Mouse (Mus musculus): Measurements from ENCODE around the gene Utp11.

Gene Utp11

GRCm38 (mm10) chr4:124672347-124673320 is 20.8 kb downstream of the Utp11 start:
- DNase-seq (ENCODE audit: low read depth, low spot score): no peak

GRCm38 (mm10) chr4:124671583-124671982 is 21.8 kb downstream of the Utp11 start:
- DNase-seq (ENCODE audit: low read depth, low spot score): no peak

GRCm38 (mm10) chr4:124670232-124670631 is 23.2 kb downstream of the Utp11 start:
- no peak for DNase-seq (ENCODE audit: low read depth, low spot score)

GRCm38 (mm10) chr4:124668078-124668477 is 25.3 kb downstream of the Utp11 start:
- no peak for DNase-seq (ENCODE audit: low read depth, low spot score)

DNA sequence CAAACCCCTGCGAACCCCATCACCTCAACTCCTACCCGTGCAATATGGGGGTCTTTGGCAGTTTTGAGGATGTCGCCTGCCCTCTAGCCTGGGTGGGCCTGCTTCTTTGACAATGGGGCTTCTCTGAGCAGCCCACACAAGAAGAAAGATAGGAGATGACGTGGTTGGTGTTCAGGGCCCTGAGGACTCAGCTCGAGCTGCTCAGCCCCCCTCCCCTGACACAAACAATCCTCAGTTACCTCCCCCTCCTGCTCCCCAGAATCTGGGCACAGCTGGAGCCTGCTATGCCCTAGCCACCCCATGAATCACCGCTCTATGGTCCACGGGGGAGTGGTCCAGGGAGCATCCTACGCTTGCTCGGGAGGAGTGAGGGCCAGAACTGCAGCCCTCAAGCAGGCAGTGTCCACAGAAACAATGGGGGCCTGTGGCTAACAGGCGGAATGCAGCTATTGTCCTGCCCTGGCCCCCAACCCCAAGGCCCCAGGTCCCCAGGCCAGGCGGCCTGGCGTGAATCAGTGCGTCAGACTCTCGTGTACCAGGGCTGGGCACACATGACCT is 25.8 kb downstream of the Utp11 start:
- DNase-seq (ENCODE audit: low read depth, low spot score): no peak

GRCm38 (mm10) chr4:124664604-124665003 is 28.8 kb downstream of the Utp11 start:
- DNase-seq (ENCODE audit: low read depth, low spot score): no peak

- DNase-seq (ENCODE audit: low read depth, low spot score): no peak
These were observed 29.2 kb downstream of the Utp11 start for GRCm38 (mm10) chr4:124664185-124664584.

- no peak for DNase-seq (ENCODE audit: low read depth, low spot score)
These were observed 30.4 kb downstream of the Utp11 start for GRCm38 (mm10) chr4:124663034-124663433.

DNA sequence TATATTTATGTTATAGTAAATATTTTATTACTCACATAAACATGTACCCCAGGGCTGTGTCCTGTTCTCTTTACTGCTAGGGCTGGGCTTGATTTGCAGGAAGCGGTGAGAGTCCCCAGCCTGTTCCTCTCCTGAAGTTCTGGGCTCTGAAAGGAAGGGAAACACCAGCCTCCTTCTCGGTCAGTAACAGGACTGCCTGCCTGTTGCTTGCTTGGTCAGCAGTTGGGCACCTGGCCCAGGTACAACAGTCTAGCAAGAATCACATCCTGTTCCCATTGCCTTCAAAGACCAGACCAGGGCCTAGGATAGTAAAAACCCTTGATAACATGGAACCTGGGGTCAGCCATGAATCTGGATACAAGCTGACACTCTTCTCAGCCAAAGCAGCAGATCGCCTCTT is 32.8 kb downstream of the Utp11 start:
- no peak for DNase-seq (ENCODE audit: low read depth, low spot score)

GRCm38 (mm10) chr4:124659251-124660217 is 33.9 kb downstream of the Utp11 start:
- no peak for DNase-seq (ENCODE audit: low read depth, low spot score)

DNA sequence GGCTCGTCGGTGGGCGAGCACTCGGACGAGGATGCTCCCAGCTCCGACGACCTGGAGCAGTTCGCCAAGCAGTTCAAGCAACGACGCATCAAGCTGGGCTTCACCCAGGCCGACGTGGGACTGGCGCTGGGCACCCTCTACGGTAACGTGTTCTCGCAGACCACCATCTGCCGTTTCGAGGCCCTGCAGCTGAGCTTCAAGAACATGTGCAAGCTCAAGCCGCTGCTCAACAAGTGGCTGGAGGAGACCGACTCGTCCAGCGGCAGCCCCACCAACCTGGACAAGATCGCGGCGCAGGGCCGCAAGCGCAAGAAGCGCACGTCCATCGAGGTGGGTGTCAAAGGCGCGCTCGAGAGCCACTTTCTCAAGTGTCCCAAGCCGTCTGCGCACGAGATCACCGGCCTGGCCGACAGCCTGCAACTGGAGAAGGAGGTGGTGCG is 35.0 kb downstream of the Utp11 start:
- no peak for DNase-seq (ENCODE audit: low read depth, low spot score)

DNA sequence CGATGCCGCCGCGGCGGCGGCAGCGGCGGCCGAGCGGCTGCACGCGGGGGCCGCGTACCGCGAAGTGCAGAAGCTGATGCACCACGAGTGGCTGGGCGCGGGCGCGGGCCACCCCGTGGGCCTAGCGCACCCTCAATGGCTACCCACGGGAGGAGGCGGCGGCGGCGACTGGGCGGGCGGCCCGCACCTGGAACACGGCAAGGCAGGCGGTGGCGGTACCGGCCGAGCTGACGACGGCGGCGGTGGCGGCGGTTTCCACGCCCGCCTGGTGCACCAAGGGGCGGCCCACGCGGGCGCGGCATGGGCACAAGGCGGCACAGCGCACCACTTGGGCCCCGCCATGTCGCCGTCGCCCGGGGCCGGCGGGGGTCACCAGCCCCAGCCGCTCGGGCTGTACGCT is 35.6 kb downstream of the Utp11 start:
- no peak for DNase-seq (ENCODE audit: low read depth, low spot score)

DNA sequence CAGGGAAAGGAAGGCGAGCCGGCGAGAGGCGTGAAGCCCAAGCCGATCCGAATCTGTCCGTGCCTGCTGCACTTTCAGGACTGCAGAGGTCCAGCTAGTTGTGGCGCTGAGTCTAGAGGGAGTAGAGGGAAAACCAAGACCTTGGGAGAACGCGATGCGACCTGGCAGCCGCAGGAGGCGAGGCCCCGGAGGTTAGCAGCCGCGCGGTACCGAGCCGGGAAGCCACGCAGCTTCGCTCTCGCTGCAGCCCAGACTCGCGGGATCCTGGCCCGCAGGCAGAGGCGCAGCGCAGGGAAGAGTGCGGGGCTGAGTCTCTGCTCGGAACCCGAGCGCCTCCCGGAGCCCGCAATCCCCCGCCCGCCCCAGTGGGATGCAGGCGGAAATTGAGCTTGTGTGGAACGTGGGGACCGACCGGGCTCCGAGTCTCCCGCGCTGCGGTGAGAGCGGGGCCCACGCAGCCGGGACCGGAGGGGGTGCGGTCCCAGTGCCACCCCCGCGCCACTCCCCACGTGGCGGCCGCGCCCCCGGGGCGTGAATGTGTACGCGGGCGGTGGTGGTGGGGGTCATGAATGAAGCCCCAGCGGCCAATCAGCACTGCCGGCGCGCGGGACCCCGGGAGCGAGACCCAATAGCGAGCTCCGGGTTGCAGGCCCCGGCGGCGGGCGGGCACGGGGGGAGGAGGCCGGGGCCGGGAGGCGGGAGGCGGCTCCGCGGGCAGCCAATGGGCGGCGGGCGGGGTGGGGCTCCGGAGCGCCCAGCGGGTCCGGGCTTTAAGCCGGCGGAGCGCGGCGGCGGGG is 36.3 kb downstream of the Utp11 start:
- DNase-seq (ENCODE audit: low read depth, low spot score): no peak

DNA sequence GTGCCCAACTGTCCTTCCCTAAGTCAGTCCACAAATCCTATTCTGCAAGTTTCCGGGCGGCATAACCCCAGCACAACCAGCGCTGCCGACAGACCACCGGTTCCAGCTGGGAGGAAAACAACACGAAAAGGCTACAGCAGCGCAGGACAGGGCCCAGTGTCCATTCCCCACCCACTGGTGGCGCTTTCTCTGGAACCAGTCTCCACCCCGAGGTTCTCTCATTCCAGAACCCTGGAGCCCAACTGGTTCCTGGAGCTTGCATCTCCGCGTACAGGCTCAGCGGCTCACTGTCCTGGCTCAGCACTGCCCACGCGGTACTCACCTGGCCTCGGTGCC is 36.9 kb downstream of the Utp11 start, which contains the start of gene Pou3f1:
TSS of gene Pou3f1 (plus strand) at position 290 of the 336 bp plus-strand sequence.
- no peak for DNase-seq (ENCODE audit: low read depth, low spot score)

DNA sequence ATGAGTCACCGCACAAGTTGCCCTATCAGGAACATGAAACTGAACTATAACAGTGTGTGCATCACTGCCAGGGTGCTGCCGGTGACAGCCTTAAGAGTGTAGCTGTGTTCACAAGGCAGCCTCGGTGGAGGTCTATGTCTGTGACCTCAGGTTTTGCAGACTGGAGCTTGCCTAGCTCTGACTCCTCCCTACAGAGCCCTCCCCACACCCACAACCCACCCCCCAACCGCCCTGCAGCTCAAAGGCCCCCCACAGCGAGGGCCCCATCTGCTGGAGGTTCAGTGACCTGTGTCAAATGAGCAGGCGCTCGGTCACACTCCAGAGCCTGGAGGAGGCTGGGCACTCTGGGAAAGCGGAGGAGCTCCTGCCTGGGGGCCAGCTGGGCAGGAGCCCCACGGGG is 40.5 kb downstream of the Utp11 start:
- no peak for DNase-seq (ENCODE audit: low read depth, low spot score)

- no peak for DNase-seq (ENCODE audit: low read depth, low spot score)
These were observed 45.5 kb downstream of the Utp11 start for GRCm38 (mm10) chr4:124647909-124648308.

DNA sequence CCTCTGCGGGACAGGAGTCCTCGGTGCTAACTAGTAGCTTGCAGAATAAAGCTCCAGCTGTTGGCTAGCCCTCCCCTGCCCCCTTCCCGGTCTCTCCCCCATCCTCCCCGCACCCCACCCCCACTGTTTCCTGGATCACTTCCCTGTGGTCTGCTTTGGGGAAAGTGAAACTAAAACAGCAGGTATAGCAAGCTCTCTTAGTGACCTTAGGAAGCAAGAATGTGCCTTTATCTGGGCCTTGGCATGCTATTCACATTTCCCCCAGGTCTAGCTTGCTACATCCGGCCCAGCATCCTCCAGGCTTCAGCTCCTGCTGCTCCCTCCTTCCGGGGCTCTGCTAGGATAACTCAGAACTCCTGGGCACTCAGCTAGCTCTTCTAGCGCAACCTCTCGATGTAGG is 46.8 kb downstream of the Utp11 start:
- no peak for DNase-seq (ENCODE audit: low read depth, low spot score)

GRCm38 (mm10) chr4:124644974-124645433 is 48.4 kb downstream of the Utp11 start:
- peak; percentile 28 for DNase-seq (ENCODE audit: low read depth, low spot score)

- DNase-seq (ENCODE audit: low read depth, low spot score): no peak
These were observed 49.5 kb downstream of the Utp11 start for GRCm38 (mm10) chr4:124643859-124644258.

DNA sequence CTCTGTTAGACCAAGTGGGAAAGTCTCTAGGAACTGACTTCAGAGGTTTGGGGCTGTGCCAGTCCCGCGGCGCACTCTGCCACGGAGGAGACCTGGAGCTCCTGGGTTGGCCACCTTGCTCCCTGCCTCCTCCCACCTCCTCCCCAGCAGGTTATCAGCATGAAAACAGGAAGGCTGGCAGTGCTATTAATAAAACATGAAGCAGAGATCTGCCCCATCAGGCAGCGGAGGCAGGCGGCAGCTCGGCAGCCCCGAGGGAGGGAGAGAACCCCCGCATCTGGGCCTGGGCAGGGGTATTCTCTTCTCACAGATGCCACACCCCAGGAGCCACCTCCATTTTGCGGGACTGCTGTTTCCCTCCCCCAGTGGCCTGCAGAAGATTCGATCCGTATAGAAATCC is 53.7 kb downstream of the Utp11 start:
- DNase-seq (ENCODE audit: low read depth, low spot score): no peak

GRCm38 (mm10) chr4:124633281-124633680 is 60.1 kb downstream of the Utp11 start:
- no peak for DNase-seq (ENCODE audit: low read depth, low spot score)

Measured in c-Kit-negative CD71-positive TER-119-positive erythroid progenitor cells, embryonic 14.5 days (primary cell).